Comparison of ENCODE assay signal across 9 mouse cellular contexts in genomic region chr1:146494221-146494620, GRCm38 (mm10). TPM values are rescaled to one million over a fixed set of nuclear protein-coding genes. Genes with fewer than 3 reads are reported as not detected.
DNase-seq lines count a peak whose midpoint lies in the region; ATAC-seq and TF ChIP-seq lines count a peak whose summit lies in the region.
"Had no signal": no experiment of that assay in that cellular context is flagged by ENCODE, and none has a peak within 500 bp of the region (broad histone marks: within the 10 kb centered on the region; RNA-seq: fewer than 3 reads in every experiment).

No protein-coding gene starts in this region.

- H3K36me3 ChIP-seq in liver, adult 2 months (ENCODE audit: control insufficient read depth, insufficient read depth, low read length), result no peaks in the 10 kb centered on the region
- H3K36me3 ChIP-seq in forebrain, embryonic 10.5 days (replicated peaks), result no peaks in the 10 kb centered on the region
- H3K36me3 ChIP-seq in limb, embryonic 11.5 days (ENCODE audit: control insufficient read depth, insufficient read depth, low read length), result no peaks in the 10 kb centered on the region

- TF ChIP-seq CTCF in liver, adult 2 months (IDR thresholded peaks at IDR 0.05; ENCODE audit: low read depth, low read length), result no peak

- H3K4me3 ChIP-seq in liver, adult 2 months (ENCODE audit: insufficient read depth, low read depth, low read length), result no peak overlapping the region
- peak overlapping the region; percentile 52 for H3K4me3 ChIP-seq in forebrain, embryonic 10.5 days
- no peak overlapping the region for H3K4me3 ChIP-seq in limb, embryonic 11.5 days (ENCODE audit: low read depth, low read length)

- H3K79me2 ChIP-seq in liver, adult 2 months (ENCODE audit: control insufficient read depth, insufficient read depth, low read length), result no peaks in the 10 kb centered on the region

- peak; percentile 55 for DNase-seq in liver, adult 2 months (ENCODE audit: extremely low read depth, low read depth, low spot score)
- no peak for DNase-seq in liver
- no peak for DNase-seq in forebrain, embryonic 10.5 days (ENCODE audit: extremely low spot score, low spot score)
- DNase-seq in limb, embryonic 11.5 days (ENCODE audit: low spot score), result no peak
- peak; percentile 56 to 60 for DNase-seq in right cerebral cortex, adult 2 months (ENCODE audit: low spot score in 2 of 2)
- no peak for DNase-seq in spleen, postnatal 36 days (ENCODE audit: low spot score in 2 of 2)
- DNase-seq in gastrocnemius, adult 8-10 months (ENCODE audit: low spot score in 2 of 2), result no peak
- no peak for DNase-seq in adrenal gland, postnatal 10 days

- no peak for ATAC-seq in limb, embryonic 11.5 days (ENCODE audit: insufficient number of reproducible peaks, low FRiP score, low TSS enrichment, low read depth)

- peaks cover 5% of the 10 kb centered on the region; the same call in 1 of the 2 replicates for H3K27me3 ChIP-seq in liver, adult 2 months (ENCODE audit: control insufficient read depth, insufficient read depth, low read length)
- peaks cover 52% of the 10 kb centered on the region for H3K27me3 ChIP-seq in forebrain, embryonic 10.5 days (ENCODE audit: poor library complexity, severe bottlenecking)
- H3K27me3 ChIP-seq in limb, embryonic 11.5 days (ENCODE audit: control insufficient read depth, insufficient read depth, low read length), result peaks cover 24% of the 10 kb centered on the region

- H3K27ac ChIP-seq in liver, adult 2 months (replicated peaks; ENCODE audit: insufficient read depth, low read depth, low read length), result no peak overlapping the region
- no peak overlapping the region for H3K27ac ChIP-seq in forebrain, embryonic 10.5 days
- H3K27ac ChIP-seq in limb, embryonic 11.5 days (replicated peaks; ENCODE audit: low read depth, low read length), result no peak overlapping the region

- H3K9ac ChIP-seq in liver, adult 2 months (ENCODE audit: low read depth, low read length), result no peak overlapping the region
- no peak overlapping the region for H3K9ac ChIP-seq in limb, embryonic 11.5 days (ENCODE audit: low read length)

- peak overlapping the region; percentile 35; the same call in 1 of the 2 replicates for H3K4me2 ChIP-seq in limb, embryonic 11.5 days (ENCODE audit: low read depth, severe bottlenecking)

- no peaks in the 10 kb centered on the region; the same call in 1 of the 2 replicates for H3K4me1 ChIP-seq in liver, adult 2 months (ENCODE audit: control insufficient read depth, insufficient read depth, low read length)
- peaks cover 31% of the 10 kb centered on the region for H3K4me1 ChIP-seq in forebrain, embryonic 10.5 days
- H3K4me1 ChIP-seq in limb, embryonic 11.5 days (ENCODE audit: control insufficient read depth, insufficient read depth, low read length), result no peaks in the 10 kb centered on the region

- TF ChIP-seq POLR2A in liver, adult 2 months (IDR thresholded peaks at IDR 0.05; ENCODE audit: extremely low read depth, insufficient read depth, low read length), result no peak

- 11% methylated on average over 7 of the region's 7 CpGs for WGBS in liver, adult 2 months
- 11% methylated on average over 7 of the region's 7 CpGs for WGBS in forebrain, embryonic 10.5 days
- 12% methylated on average over 7 of the region's 7 CpGs for WGBS in limb, embryonic 11.5 days

- H3K9me3 ChIP-seq in forebrain, embryonic 10.5 days, result no peaks in the 10 kb centered on the region
- no peaks in the 10 kb centered on the region for H3K9me3 ChIP-seq in limb, embryonic 11.5 days (ENCODE audit: control insufficient read depth, low read length)

RNA-seq across cellular contexts. Expression of gene Brinp3, which starts 0.3 kb away (rescaled TPM):
- not detected in 2 replicates for total RNA-seq in liver, adult 2 months (2014; rRNA removed)
- not detected in 2 replicates for polyA plus RNA-seq in liver, adult 2 months (2012; rRNA removed)
- polyA plus RNA-seq in forebrain, embryonic 10.5 days (2016; fragmentation: Nextera tagmentation; extraction: Ambion mirVana), result 0.48 and 1.3 TPM in 2 replicates
- polyA plus RNA-seq in limb, embryonic 11.5 days (2014; fragmentation: Nextera tagmentation; extraction: Ambion mirVana), result 0.20 and 0.29 TPM in 2 replicates
- total RNA-seq in gastrocnemius, adult 8-10 months (2022), result not detected
- under 1 TPM; 0.18 to 0.36 TPM for total RNA-seq in adrenal gland, postnatal 10 days (2021)
- total RNA-seq: hematopoietic stem cell, adult 5-6 weeks had no signal

Comparison
In these comparisons a context has a peak if more than half of its experiments do, and no peak if none do; other contexts are left out.
1. DNase-seq: peak in liver, adult 2 months (single experiment) and right cerebral cortex, adult 2 months (2 of 2); none in liver (single experiment), forebrain, embryonic 10.5 days (single experiment), limb, embryonic 11.5 days (single experiment), spleen, postnatal 36 days (0 of 2), gastrocnemius, adult 8-10 months (0 of 2) and adrenal gland, postnatal 10 days (single experiment).